Mouse (Mus musculus) kidney, embryonic 14.5 days (tissue): Measurements from ENCODE around the gene Ear14. TPM values are rescaled to one million over a fixed set of nuclear protein-coding genes. Genes with fewer than 3 reads are reported as not detected.
A peak's percentile ranks its signal among the peaks of the same experiment; 100 is the strongest.
"Not testable (repeated sequence)": the region's sequence is repeated elsewhere in the genome, so short reads cannot be mapped to it uniquely, and the experiment has no call there.

ENCODE experiments used
- ATAC-seq: fragments of 200-750 bp; cut with Nextera tagmentation; 2 replicates; pipeline ENCODE4 v1.8.0; 2017; ENCODE audit warnings: moderate number of reproducible peaks, mild to moderate bottlenecking, moderate TSS enrichment, moderate library complexity; ENCODE audit not compliant: low FRiP score, low TSS enrichment
- H3K27ac ChIP-seq: fragments of 300-500 bp; sonication (generic); 2 replicates; pipeline ENCODE4 v1.5.1; 2014; ENCODE audit warnings: low read depth, mild to moderate bottlenecking, low read length, moderate library complexity, mixed read lengths
- H3K27me3 ChIP-seq: fragments of 300-500 bp; sonication (generic); 2 replicates; pipeline ENCODE4 v1.6.1; 2014; ENCODE audit warnings: mild to moderate bottlenecking, low read length; ENCODE audit not compliant: control insufficient read depth, insufficient read depth
- H3K36me3 ChIP-seq: fragments of 300-500 bp; sonication (generic); 2 replicates; pipeline ENCODE4 v1.6.1; 2014; ENCODE audit warnings: low read length, mixed read lengths; ENCODE audit not compliant: control insufficient read depth, insufficient read depth
- H3K4me1 ChIP-seq: fragments of 300-500 bp; sonication (generic); 2 replicates; pipeline ENCODE4 v1.6.1; 2014; ENCODE audit warnings: low read length, mixed read lengths; ENCODE audit not compliant: control insufficient read depth, insufficient read depth
- H3K4me2 ChIP-seq: fragments of 300-500 bp; sonication (generic); replicated peaks from 2 replicates; pipeline ENCODE4 v1.6.1; 2014; ENCODE audit warnings: low read depth, mild to moderate bottlenecking, low read length
- H3K4me3 ChIP-seq: fragments of 300-500 bp; sonication (generic); 2 replicates; pipeline ENCODE4 v1.5.1; 2014; ENCODE audit warnings: mild to moderate bottlenecking, low read length
- H3K9ac ChIP-seq: fragments of 300-500 bp; sonication (generic); 2 replicates; pipeline ENCODE4 v1.6.1; 2014; ENCODE audit warnings: low read depth, mild to moderate bottlenecking, low read length, moderate library complexity
- H3K9me3 ChIP-seq: fragments of 300-500 bp; sonication (generic); 2 replicates; pipeline ENCODE4 v1.6.1; 2016; ENCODE audit warnings: low read length; ENCODE audit not compliant: control insufficient read depth
- WGBS: fragments of 180-500 bp; shearing (Covaris S2); extraction: QIAGEN DNeasy Blood & Tissue Kit; methylation state at CpG from one replicate; pipeline ENCODE4 v1.1.7; 2014; 5-methylcytosine and 5-hydroxymethylcytosine counted together
- polyA plus RNA-seq: library from polyadenylated mRNA; unstranded; fragments of >200 nt; fragmentation: Nextera tagmentation; extraction: Ambion mirVana; gene quantifications from 2 replicates; pipeline ENCODE4 v1.2.1, GENCODE M21; 2014

Ear14 gene
- polyA plus RNA-seq, result not detected in 2 replicates

GRCm38 (mm10) chr14:51203115-51203514 is at the start of gene Ear14:
Ear14 (plus strand) TSS chr14:51203391.
- H3K4me1 ChIP-seq, result no peaks in the 10 kb centered on the region
- H3K9ac ChIP-seq, result no peak within 1 kb of the TSS
- H3K27me3 ChIP-seq, result no peaks in the 10 kb centered on the region
- H3K36me3 ChIP-seq, result no peaks in the 10 kb centered on the region
- H3K4me2 ChIP-seq, result no peak within 1 kb of the TSS
- H3K4me3 ChIP-seq, result no peak within 1 kb of the TSS
- no peak within 1 kb of the TSS for H3K27ac ChIP-seq
- ATAC-seq, result no peak
- WGBS, result 93% methylated on average over 2 of the region's 2 CpGs
- H3K9me3 ChIP-seq, result no peaks in the 10 kb centered on the region

DNA sequence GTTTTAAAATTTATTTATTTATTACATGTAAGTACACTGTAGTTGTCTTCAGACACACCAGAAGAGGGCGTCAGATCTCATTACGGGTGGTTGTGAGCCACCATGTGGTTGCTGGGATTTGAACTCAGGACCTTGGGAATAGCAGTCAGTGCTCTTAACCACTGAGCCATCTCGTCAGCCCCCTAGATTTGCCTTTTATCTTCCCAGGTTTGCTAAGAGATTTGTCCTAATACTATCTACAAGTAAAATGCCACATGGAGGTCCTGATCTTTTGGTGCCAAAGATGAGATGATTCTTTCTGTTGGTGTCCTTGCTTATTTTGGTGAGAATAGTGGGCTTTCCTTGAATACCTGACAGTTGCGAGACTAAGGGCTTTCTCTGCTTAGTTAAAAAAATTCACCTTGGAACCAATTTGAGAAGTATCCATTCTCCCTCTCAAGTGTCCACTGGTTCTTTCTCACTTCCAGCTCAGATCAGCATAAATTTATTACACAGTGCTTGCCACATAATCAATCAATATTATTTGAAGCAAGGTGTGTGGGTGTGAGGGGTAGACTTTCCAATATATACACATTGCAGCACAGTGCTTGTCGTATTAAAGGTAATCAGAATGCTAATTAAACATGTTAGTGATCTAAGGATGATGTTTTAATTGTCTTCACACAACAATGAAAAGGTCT is 47.0 kb upstream of the Ear14 start:
- no peaks in the 10 kb centered on the region for H3K27me3 ChIP-seq
- H3K4me1 ChIP-seq, result no peaks in the 10 kb centered on the region
- WGBS, result 65% methylated on average over 5 of the region's 5 CpGs
- H3K9me3 ChIP-seq, result no peaks in the 10 kb centered on the region
- no peak overlapping the region for H3K27ac ChIP-seq
- H3K36me3 ChIP-seq, result no peaks in the 10 kb centered on the region
- no peak overlapping the region for H3K4me3 ChIP-seq
- H3K4me2 ChIP-seq, result no peak overlapping the region
- H3K9ac ChIP-seq, result no peak overlapping the region
- peak; percentile 57; the same call in 1 of the 2 replicates for ATAC-seq

- no peak overlapping the region; the same call in 1 of the 2 replicates for H3K4me2 ChIP-seq
- 12% methylated on average over 4 of the region's 4 CpGs for WGBS
- no peaks in the 10 kb centered on the region for H3K27me3 ChIP-seq
- H3K9me3 ChIP-seq, result no peaks in the 10 kb centered on the region
- no peaks in the 10 kb centered on the region for H3K36me3 ChIP-seq
- H3K27ac ChIP-seq, result no peak overlapping the region
- no peak overlapping the region for H3K9ac ChIP-seq
- no peaks in the 10 kb centered on the region for H3K4me1 ChIP-seq
- H3K4me3 ChIP-seq, result no peak overlapping the region
- ATAC-seq, result peak; percentile 64
These were observed 46.5 kb upstream of the Ear14 start for GRCm38 (mm10) chr14:51156736-51157068.

DNA sequence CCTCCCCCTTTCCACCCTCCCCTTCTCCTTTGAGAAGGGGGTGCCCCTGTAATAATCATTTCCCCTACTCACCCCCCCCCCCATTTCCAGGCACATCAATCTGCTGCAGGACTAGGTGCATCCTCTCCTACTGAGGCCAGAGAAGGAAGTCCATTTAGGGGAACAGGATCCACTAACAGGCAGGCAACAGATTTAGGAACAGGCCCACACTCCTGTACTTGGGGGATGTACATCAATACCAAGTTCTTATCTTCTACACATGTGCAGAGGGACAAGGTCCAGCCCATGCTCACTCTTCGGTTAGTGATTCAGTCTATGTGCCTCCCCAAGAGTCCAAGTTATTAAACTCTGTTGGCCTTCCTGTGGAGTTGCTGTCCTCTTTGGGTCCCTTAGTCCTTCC is 46.1 kb upstream of the Ear14 start:
- H3K36me3 ChIP-seq, result no peaks in the 10 kb centered on the region

DNA sequence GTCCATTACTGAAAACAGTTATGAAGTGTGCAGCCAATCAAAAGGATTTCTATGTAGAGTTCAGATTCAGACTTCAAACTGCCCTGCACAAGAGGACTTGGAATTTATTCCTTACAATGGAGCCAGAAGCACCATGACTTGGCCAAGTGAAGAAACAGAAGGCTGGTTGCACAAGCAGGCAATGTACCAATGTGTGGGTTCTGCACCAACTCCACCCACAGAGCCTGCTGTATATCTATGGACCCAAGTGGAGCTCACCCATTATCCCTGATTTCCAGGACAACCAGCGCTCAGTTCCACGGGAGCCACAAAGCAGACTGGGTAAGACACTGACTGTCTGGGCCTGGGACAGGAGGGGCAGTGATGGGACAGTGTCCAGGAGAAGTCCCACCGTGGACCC is 41.2 kb upstream of the Ear14 start, which contains the start of gene Rnase2b:
Gene Rnase2b, plus strand, starts transcription at position 285 of the 400 bp plus-strand sequence.
- H3K4me1 ChIP-seq, H3K9me3 ChIP-seq, H3K27me3 ChIP-seq, H3K4me2 ChIP-seq, H3K4me3 ChIP-seq, ATAC-seq, H3K36me3 ChIP-seq, H3K27ac ChIP-seq, H3K9ac ChIP-seq: not testable (repeated sequence)
- WGBS, result 98% methylated on average over 3 of the region's 3 CpGs

More for the DNA sequence above, 46.1 kb upstream of the Ear14 start:
- 95% methylated on average over 1 of the region's 1 CpGs for WGBS
- no peak overlapping the region for H3K9ac ChIP-seq
- H3K27ac ChIP-seq, result no peak overlapping the region
- no peaks in the 10 kb centered on the region for H3K4me1 ChIP-seq
- ATAC-seq, result no peak
- no peaks in the 10 kb centered on the region for H3K27me3 ChIP-seq
- no peak overlapping the region for H3K4me3 ChIP-seq
- H3K9me3 ChIP-seq, result no peaks in the 10 kb centered on the region
- no peak overlapping the region; the same call in 1 of the 2 replicates for H3K4me2 ChIP-seq

- not testable (repeated sequence) for H3K27ac ChIP-seq, H3K27me3 ChIP-seq, H3K4me2 ChIP-seq, H3K9ac ChIP-seq, ATAC-seq, H3K9me3 ChIP-seq, H3K36me3 ChIP-seq, H3K4me1 ChIP-seq, H3K4me3 ChIP-seq
- WGBS, result 73% methylated on average over 6 of the region's 6 CpGs
These were observed 39.9 kb upstream of the Ear14 start for GRCm38 (mm10) chr14:51163323-51163722.

DNA sequence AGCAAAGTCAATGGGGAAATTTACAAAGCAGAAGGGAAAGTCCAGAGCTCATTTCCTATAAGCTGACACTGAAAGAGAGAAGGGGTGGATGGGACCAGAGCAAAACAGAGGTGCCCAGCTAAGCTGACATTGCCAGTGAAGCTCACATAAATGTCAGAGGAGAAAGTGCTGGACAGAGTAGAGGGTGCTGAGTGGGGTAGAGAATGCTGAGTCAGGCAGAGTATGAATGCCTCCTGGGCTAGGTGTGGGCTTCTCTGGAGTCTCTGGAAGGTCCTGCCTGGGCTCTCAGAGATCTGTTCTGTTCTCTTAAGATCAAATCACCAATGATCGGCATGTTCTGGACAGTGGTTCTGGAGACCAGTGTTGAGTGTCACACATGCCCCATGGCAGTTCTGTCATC is 37.8 kb upstream of the Ear14 start:
- no peak overlapping the region for H3K4me3 ChIP-seq

DNA sequence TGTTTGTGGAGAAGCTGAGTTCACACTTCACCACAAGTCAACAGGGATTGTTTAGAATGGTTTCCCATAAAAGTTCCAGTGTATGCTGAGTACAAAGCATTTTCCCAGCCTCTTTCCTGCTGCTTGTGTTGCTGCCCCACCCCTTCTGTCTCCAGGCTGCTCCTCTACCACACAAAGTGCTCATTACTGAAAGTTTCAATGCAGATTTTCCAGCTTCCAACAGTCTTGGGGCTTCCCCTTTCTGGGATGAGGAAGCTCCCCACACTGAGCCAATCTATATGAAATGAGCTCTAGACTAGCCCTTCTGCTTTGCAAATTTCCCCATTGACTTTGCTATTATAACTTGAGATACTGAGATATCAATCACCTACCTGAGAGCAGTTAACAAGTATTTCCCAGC is 37.1 kb upstream of the Ear14 start:
- no peak overlapping the region for H3K4me2 ChIP-seq
- no peak overlapping the region for H3K4me3 ChIP-seq
- no peak overlapping the region for H3K27ac ChIP-seq
- no peaks in the 10 kb centered on the region for H3K27me3 ChIP-seq
- no peaks in the 10 kb centered on the region for H3K4me1 ChIP-seq
- no peaks in the 10 kb centered on the region for H3K36me3 ChIP-seq
- H3K9ac ChIP-seq, result no peak overlapping the region
- ATAC-seq, result no peak
- peaks cover 5% of the 10 kb centered on the region; the same call in 1 of the 2 replicates for H3K9me3 ChIP-seq

More for the DNA sequence above, 37.8 kb upstream of the Ear14 start:
- H3K9me3 ChIP-seq, result peaks cover 5% of the 10 kb centered on the region; the same call in 1 of the 2 replicates
- H3K27ac ChIP-seq, result no peak overlapping the region
- no peaks in the 10 kb centered on the region for H3K27me3 ChIP-seq
- no peak overlapping the region for H3K4me2 ChIP-seq
- no peak overlapping the region for H3K9ac ChIP-seq
- H3K4me1 ChIP-seq, result no peaks in the 10 kb centered on the region
- H3K36me3 ChIP-seq, result no peaks in the 10 kb centered on the region
- ATAC-seq, result no peak
- WGBS, result 100% methylated on average over 1 of the region's 1 CpGs

DNA sequence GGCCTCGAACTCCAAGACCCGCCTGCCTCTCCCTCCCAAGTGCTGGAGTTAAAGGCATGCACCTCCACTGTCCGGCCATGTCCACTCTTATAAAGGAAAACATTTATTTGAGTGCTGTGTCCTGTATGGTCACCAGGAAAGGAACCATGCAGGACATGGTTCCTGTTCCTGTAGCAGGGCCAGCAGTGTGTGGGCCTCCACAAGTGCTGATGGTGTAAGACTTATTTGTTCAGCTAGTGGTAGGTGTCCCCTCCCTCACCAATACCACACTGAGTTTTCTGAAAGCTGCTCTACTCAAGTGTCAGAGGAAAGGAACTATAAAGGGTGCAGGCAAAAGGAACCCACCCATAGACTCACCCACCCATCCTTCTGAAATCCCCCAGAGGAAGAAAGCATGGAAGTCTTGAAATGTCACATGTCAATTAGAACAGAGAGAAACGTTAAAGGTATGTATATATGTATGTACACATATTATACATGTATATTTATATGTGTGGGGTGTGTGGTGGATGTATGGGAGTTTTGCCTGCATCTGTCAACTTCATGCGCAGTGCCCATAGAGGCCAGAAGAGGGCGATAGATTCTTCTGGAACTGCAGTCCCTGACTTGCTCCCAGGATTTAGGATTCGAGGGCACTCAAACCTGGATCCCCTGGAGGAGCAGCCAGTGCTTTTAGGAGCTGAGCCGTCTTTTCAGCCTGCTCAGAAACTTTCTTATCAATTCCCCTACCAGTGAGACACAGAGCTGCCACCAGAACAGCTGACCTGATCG is 30.9 kb upstream of the Ear14 start:
- not testable (repeated sequence) for H3K27me3 ChIP-seq, H3K36me3 ChIP-seq, H3K4me3 ChIP-seq, H3K4me2 ChIP-seq, H3K27ac ChIP-seq, H3K9ac ChIP-seq, H3K4me1 ChIP-seq, H3K9me3 ChIP-seq
- 36% methylated on average over 9 of the region's 9 CpGs for WGBS
- peak; percentile 22; the same call in 1 of the 2 replicates for ATAC-seq
